ENCODE assay signal across 8 mouse cellular contexts in genomic region chr13:74260231-74260992, GRCm38 (mm10). TPM values are rescaled to one million over a fixed set of nuclear protein-coding genes. Genes with fewer than 3 reads are reported as not detected.
DNase-seq lines count a peak whose midpoint lies in the region; ATAC-seq and TF ChIP-seq lines count a peak whose summit lies in the region.

No protein-coding gene starts in this region.

- H3K27ac ChIP-seq in heart, embryonic 15.5 days, result peak overlapping the region; percentile 25; the same call in 1 of the 2 replicates
- H3K27ac ChIP-seq in neural tube, embryonic 14.5 days (ENCODE audit: low read depth, low read length), result no peak overlapping the region

- no peaks in the 10 kb centered on the region for H3K9me3 ChIP-seq in heart, embryonic 15.5 days (replicated peaks)
- no peaks in the 10 kb centered on the region for H3K9me3 ChIP-seq in neural tube, embryonic 14.5 days (ENCODE audit: control insufficient read depth, low read length)

- H3K36me3 ChIP-seq in heart, embryonic 15.5 days, result no peaks in the 10 kb centered on the region
- no peaks in the 10 kb centered on the region for H3K36me3 ChIP-seq in neural tube, embryonic 14.5 days (ENCODE audit: control insufficient read depth, insufficient read depth, low read length)

- H3K4me1 ChIP-seq in heart, embryonic 15.5 days (replicated peaks), result peaks cover 4% of the 10 kb centered on the region; the same call in 1 of the 2 replicates
- H3K4me1 ChIP-seq in lung, adult 2 months (ENCODE audit: control insufficient read depth, insufficient read depth, low read length), result peaks cover 3% of the 10 kb centered on the region; the same call in 1 of the 2 replicates
- peaks cover 5% of the 10 kb centered on the region; the same call in 1 of the 2 replicates for H3K4me1 ChIP-seq in neural tube, embryonic 14.5 days (ENCODE audit: control insufficient read depth, insufficient read depth, low read length)

- H3K4me3 ChIP-seq in heart, embryonic 15.5 days, result peak overlapping the region; percentile 58
- H3K4me3 ChIP-seq in lung, adult 2 months (replicated peaks; ENCODE audit: extremely low read depth, low read depth, low read length), result peak overlapping the region; percentile 55
- H3K4me3 ChIP-seq in neural tube, embryonic 14.5 days (ENCODE audit: low read depth, low read length), result peak overlapping the region; percentile 38

- 3% methylated on average over 10 of the region's 10 CpGs for WGBS in heart, embryonic 15.5 days
- WGBS in lung, adult 2 months, result 5% methylated on average over 10 of the region's 10 CpGs
- 2% methylated on average over 10 of the region's 10 CpGs for WGBS in neural tube, embryonic 14.5 days

- TF ChIP-seq POLR2A in lung, adult 2 months (IDR thresholded peaks at IDR 0.05; ENCODE audit: borderline replicate concordance, extremely low read depth, low read depth, low read length), result no peak

- no peaks in the 10 kb centered on the region for H3K27me3 ChIP-seq in heart, embryonic 15.5 days
- no peaks in the 10 kb centered on the region for H3K27me3 ChIP-seq in neural tube, embryonic 14.5 days (ENCODE audit: control insufficient read depth, insufficient read depth, low read length)

- ATAC-seq in heart, embryonic 15.5 days (replicated peaks; ENCODE audit: insufficient number of reproducible peaks, insufficient read depth, low FRiP score, low read depth), result peak; percentile 82; the same call in 1 of the 2 replicates
- peak; percentile 91 for ATAC-seq in neural tube, embryonic 14.5 days (ENCODE audit: low read depth)

- peak overlapping the region; percentile 89 for H3K4me2 ChIP-seq in heart, embryonic 15.5 days
- H3K4me2 ChIP-seq in neural tube, embryonic 14.5 days (ENCODE audit: low read depth, low read length), result peak overlapping the region; percentile 67

- peak; percentile 45 to 56 for DNase-seq in heart, adult 18-20 months
- DNase-seq in heart, adult 11 months, result no peak
- DNase-seq in embryo, embryonic 10.5 days (ENCODE audit: low spot score), result peak; percentile 86
- peak; percentile 63 for DNase-seq in kidney, postnatal 10 days
- DNase-seq in lung, adult 2 months, result peak; percentile 27
- peak; percentile 63 for DNase-seq in thymus, postnatal 14 days

- peak overlapping the region; percentile 63 for H3K9ac ChIP-seq in heart, embryonic 15.5 days
- H3K9ac ChIP-seq in neural tube, embryonic 14.5 days (replicated peaks; ENCODE audit: low read depth, low read length), result peak overlapping the region; percentile 44

- no peak for TF ChIP-seq CTCF in lung, adult 2 months (IDR thresholded peaks at IDR 0.05; ENCODE audit: insufficient read depth, low read length)

RNA-seq across cellular contexts. Expression of gene Ahrr, which starts 31.7 kb away (rescaled TPM):
- 1 to 10 TPM; 1.2 to 1.6 TPM for total RNA-seq in heart, adult 18-20 months (2021)
- 1.0 and 1.3 TPM in 2 replicates for polyA plus RNA-seq in heart, embryonic 15.5 days (2015; fragmentation: Nextera tagmentation; extraction: Ambion mirVana)
- polyA plus RNA-seq in lung, adult 2 months (2012; rRNA removed), result 0.34 and 0.40 TPM in 2 replicates
- 0.20 and 0.48 TPM in 2 replicates for polyA plus RNA-seq in neural tube, embryonic 14.5 days (2014; fragmentation: Nextera tagmentation; extraction: Ambion mirVana)

RNA-seq across cellular contexts. Expression of gene Exoc3, which starts 51.9 kb away (rescaled TPM):
- 10 to 100 TPM; 45.6 to 48.6 TPM for total RNA-seq in heart, adult 18-20 months (2021)
- polyA plus RNA-seq in heart, embryonic 15.5 days (2015; fragmentation: Nextera tagmentation; extraction: Ambion mirVana), result 57.0 and 61.2 TPM in 2 replicates
- 22.5 and 30.2 TPM in 2 replicates for polyA plus RNA-seq in lung, adult 2 months (2012; rRNA removed)
- polyA plus RNA-seq in neural tube, embryonic 14.5 days (2014; fragmentation: Nextera tagmentation; extraction: Ambion mirVana), result 113 and 121 TPM in 2 replicates

RNA-seq across cellular contexts. Expression of gene Pdcd6, which starts 57.0 kb away (rescaled TPM):
- 10 to 100 TPM; 45.5 to 49.3 TPM for total RNA-seq in heart, adult 18-20 months (2021)
- 83.0 and 93.8 TPM in 2 replicates for polyA plus RNA-seq in heart, embryonic 15.5 days (2015; fragmentation: Nextera tagmentation; extraction: Ambion mirVana)
- polyA plus RNA-seq in lung, adult 2 months (2012; rRNA removed), result 66.8 and 78.3 TPM in 2 replicates
- polyA plus RNA-seq in neural tube, embryonic 14.5 days (2014; fragmentation: Nextera tagmentation; extraction: Ambion mirVana), result 116 and 122 TPM in 2 replicates
